Mouse (Mus musculus): ENCODE results near the gene Atp2a3. TPM values are rescaled to one million over a fixed set of nuclear protein-coding genes. Genes with fewer than 3 reads are reported as not detected.

Gene Atp2a3
- polyA plus RNA-seq, 1 experiment from 2014 or later = 2.5 TPM

GRCm38 (mm10) chr11:73024236-73024904 is 63.4 kb downstream of the Atp2a3 start:
- H3K36me3 ChIP-seq = 0 out of 2 replicates have a peak, but pooled peaks cover 11% of the 10 kb centered on the region
- no peak overlapping the region for H3K4me3 ChIP-seq
- peak overlapping the region; percentile 55 for H3K27ac ChIP-seq
- peaks cover 43% of the 10 kb centered on the region for H3K4me1 ChIP-seq
- H3K9me3 ChIP-seq = no peaks in the 10 kb centered on the region
- no peak overlapping the region for H3K9ac ChIP-seq
- ATAC-seq (ENCODE audit: insufficient number of reproducible peaks, low FRiP score, low TSS enrichment, low read depth) = no peak
- 49% methylated on average over 7 of the region's 7 CpGs for WGBS
- H3K27me3 ChIP-seq = peaks cover 20% of the 10 kb centered on the region
- no peak overlapping the region for H3K4me2 ChIP-seq

DNA sequence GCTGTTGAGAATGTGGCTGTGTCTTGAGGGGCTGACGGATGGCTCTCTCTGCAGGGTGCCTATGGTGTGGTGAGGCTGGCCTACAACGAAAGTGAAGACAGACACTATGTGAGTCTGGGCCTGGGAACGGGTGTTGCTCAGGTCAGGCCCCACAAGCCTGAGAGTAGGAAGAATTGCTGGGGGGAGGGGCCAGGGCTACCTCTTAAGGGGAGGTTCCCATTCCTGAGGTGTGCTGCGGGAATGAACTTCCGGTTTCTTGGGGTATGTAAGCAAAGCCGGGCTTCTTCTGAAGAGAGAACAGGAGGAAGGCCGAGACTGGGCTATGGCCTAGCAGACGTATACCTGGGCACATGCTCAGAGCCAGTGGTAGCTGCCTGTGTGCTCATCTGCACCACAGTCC is 66.0 kb downstream of the Atp2a3 start:
- Histone ChIP-seq H3K4me3 (no peak overlapping the region), H3K9ac (no peak overlapping the region), H3K4me2 (no peak overlapping the region), H3K27ac (no peak overlapping the region), H3K36me3 (0 out of 2 replicates have a peak, but pooled peaks cover 11% of the 10 kb centered on the region), H3K27me3 (no peaks in the 10 kb centered on the region), H3K9me3 (no peaks in the 10 kb centered on the region), H3K4me1 (peaks cover 45% of the 10 kb centered on the region)
- 42% methylated on average over 8 of the region's 8 CpGs for WGBS
- no peak for ATAC-seq (ENCODE audit: insufficient number of reproducible peaks, low FRiP score, low TSS enrichment, low read depth)

DNA sequence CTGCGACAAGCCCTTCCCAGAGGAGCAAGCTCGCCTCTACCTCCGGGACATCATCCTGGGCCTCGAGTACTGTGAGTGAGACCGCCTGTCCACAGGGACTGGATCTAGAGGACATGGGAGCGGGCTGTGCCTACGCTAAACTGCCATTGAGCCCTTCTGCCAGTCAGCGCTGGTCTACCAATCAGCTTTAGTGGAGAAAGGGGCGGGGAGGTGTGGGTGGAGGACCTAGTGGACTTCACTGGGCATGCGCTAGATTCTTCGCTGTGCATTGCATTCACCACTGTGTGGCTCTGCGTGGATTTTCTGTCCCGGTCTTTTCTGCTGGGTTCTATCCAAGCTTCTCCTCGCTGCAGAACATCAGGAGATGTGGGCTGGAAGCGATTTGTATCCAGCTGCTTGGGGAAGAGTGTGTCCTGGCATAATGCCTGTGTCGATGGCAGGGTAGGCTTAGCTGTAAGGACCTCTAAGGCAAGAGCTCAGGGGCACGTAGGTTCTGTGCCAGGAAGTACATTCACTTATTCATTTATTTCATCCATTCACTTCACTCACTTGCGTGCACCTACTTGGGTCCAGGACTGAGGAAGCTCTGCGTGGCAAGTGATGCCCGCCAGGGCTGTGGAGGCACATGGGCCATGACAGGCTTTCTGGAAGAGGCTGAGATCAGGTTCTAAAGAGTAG is 70.0 kb downstream of the Atp2a3 start:
- WGBS = 22% methylated on average over 20 of the region's 20 CpGs
- H3K9ac ChIP-seq = 0 out of 2 replicates have a peak overlapping the region, but pooled peaks have one; percentile 31

DNA sequence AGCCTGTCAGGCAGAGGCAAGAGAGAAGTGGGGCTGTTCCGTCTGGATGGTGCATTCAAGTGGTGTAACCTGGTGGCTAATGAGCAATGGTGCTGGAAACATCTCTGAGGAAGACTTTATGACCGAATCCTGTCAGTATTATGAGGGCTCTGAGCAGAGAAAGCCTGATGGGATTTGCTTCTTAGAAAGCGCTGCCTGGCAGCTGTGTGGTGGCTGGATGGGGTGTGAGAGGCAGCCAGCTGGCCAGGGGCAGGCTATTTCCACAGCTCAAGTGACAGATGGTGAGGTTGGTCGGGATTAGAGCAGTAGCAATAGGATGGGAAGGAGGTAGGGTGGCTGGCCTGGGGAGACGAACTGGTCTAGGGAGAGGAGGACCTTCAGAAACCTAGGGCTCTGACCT is 70.6 kb downstream of the Atp2a3 start:
- Histone ChIP-seq H3K36me3 (peaks cover 17% of the 10 kb centered on the region; the same call in 1 of the 2 replicates), H3K4me3 (no peak overlapping the region), H3K27me3 (no peaks in the 10 kb centered on the region), H3K4me2 (peak overlapping the region; percentile 74), H3K27ac (peak overlapping the region; percentile 83), H3K9me3 (no peaks in the 10 kb centered on the region), H3K4me1 (peaks cover 16% of the 10 kb centered on the region), H3K9ac (no peak overlapping the region)
- 48% methylated on average over 5 of the region's 5 CpGs for WGBS
- no peak for ATAC-seq (ENCODE audit: insufficient number of reproducible peaks, low FRiP score, low TSS enrichment, low read depth)

More for the DNA sequence above, 70.0 kb downstream of the Atp2a3 start:
- peaks cover 17% of the 10 kb centered on the region; the same call in 1 of the 2 replicates for H3K36me3 ChIP-seq
- peak overlapping the region; percentile 83 for H3K27ac ChIP-seq
- peak overlapping the region; percentile 74 for H3K4me2 ChIP-seq
- H3K27me3 ChIP-seq = no peaks in the 10 kb centered on the region
- H3K4me1 ChIP-seq = peaks cover 16% of the 10 kb centered on the region
- H3K9me3 ChIP-seq = no peaks in the 10 kb centered on the region
- peak overlapping the region; percentile 40 for H3K4me3 ChIP-seq
- ATAC-seq (ENCODE audit: insufficient number of reproducible peaks, low FRiP score, low TSS enrichment, low read depth) = peak; percentile 81

GRCm38 (mm10) chr11:73036077-73036476 is 75.1 kb downstream of the Atp2a3 start:
- H3K9ac ChIP-seq = no peak overlapping the region
- WGBS = 80% methylated on average over 7 of the region's 7 CpGs
- H3K9me3 ChIP-seq = no peaks in the 10 kb centered on the region
- no peak for ATAC-seq (ENCODE audit: insufficient number of reproducible peaks, low FRiP score, low TSS enrichment, low read depth)
- H3K4me1 ChIP-seq = peaks cover 11% of the 10 kb centered on the region
- peaks cover 19% of the 10 kb centered on the region for H3K36me3 ChIP-seq
- H3K4me2 ChIP-seq = no peak overlapping the region
- no peak overlapping the region for H3K27ac ChIP-seq
- H3K27me3 ChIP-seq = no peaks in the 10 kb centered on the region
- no peak overlapping the region for H3K4me3 ChIP-seq

DNA sequence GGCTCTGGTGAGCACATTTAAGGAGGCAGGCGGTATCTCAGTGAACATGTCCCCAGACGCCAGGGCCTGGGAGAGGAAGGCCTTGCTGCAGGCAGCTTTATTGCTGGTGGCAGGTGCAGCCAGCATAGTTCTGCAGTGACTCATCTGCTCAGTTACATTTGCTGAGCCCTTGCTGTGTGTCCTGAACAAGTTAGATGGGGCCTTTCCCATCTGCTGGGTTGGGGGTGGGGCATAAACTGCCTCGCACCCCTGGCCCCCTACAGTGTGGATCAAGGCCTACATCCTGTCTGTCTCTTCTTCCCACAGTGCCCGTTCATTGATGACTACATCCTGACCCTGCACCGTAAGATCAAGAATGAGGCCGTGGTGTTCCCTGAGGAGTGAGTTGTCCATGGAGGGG is 75.9 kb downstream of the Atp2a3 start:
- ATAC-seq (ENCODE audit: insufficient number of reproducible peaks, low FRiP score, low TSS enrichment, low read depth) = peak; percentile 52; the same call in 1 of the 2 replicates
- 0 out of 2 replicates have a peak, but pooled peaks cover 2% of the 10 kb centered on the region for H3K4me1 ChIP-seq
- no peaks in the 10 kb centered on the region for H3K27me3 ChIP-seq
- peaks cover 19% of the 10 kb centered on the region for H3K36me3 ChIP-seq
- H3K4me2 ChIP-seq = no peak overlapping the region
- no peak overlapping the region for H3K27ac ChIP-seq
- H3K9me3 ChIP-seq = no peaks in the 10 kb centered on the region
- WGBS = 50% methylated on average over 6 of the region's 6 CpGs
- H3K4me3 ChIP-seq = no peak overlapping the region
- no peak overlapping the region; the same call in 1 of the 2 replicates for H3K9ac ChIP-seq

DNA sequence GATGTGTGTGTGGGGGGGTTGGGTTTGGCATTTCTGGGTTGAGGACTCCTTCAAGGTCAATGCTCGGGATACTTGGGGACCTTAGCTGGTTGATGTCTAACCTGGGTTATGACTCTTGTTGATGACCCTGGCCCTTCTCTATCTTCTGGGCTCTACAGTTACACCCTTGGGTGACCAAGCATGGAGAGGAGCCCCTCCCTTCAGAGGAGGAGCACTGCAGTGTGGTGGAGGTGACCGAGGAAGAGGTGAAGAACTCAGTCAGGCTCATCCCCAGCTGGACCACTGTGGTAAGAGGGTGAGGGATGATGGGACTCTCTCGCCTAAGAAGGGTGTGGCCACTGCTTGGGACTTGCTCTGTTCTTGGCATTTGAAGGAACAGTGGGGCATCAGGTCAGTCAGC is 76.7 kb downstream of the Atp2a3 start:
- Histone ChIP-seq H3K4me3 (no peak overlapping the region), H3K9me3 (no peaks in the 10 kb centered on the region), H3K9ac (no peak overlapping the region), H3K4me1 (no peaks in the 10 kb centered on the region), H3K27ac (no peak overlapping the region), H3K4me2 (no peak overlapping the region), H3K27me3 (no peaks in the 10 kb centered on the region), H3K36me3 (peaks cover 19% of the 10 kb centered on the region)
- WGBS = 83% methylated on average over 3 of the region's 3 CpGs
- ATAC-seq (ENCODE audit: insufficient number of reproducible peaks, low FRiP score, low TSS enrichment, low read depth) = no peak

DNA sequence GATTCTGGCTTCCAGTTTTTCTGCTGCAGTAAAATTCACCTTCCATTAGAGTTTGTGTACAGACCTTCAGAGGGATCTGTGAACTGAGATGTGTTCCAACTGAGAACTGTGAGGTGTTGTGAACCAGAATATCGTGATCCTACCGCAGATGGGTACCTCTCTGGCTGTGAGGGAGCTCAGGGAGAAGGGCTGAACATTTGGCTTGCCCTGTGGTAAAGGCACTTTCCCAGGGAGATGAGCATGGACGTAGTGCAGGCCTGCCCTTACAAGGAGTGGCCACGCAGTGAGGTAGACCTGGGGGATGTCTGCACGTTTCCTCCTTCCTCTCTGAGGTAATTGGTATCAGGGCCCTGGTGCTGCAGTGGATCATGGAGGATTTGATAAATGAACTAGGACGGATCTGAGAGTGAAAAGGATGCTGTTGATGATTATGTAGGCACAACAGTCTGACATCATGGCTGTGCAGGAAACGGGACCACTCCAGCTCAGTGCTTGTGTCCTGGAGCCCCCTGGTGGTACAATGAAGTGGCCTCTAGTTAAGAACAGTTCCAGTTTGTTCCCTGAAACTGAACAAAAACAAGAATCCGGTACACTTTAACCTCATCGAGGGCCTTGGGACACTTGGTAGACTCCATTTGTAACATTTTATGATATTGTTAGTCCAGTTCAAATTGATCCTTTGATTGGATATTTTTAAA is 78.3 kb downstream of the Atp2a3 start:
- no peaks in the 10 kb centered on the region for H3K27me3 ChIP-seq
- 59% methylated on average over 9 of the region's 9 CpGs for WGBS
- ATAC-seq (ENCODE audit: insufficient number of reproducible peaks, low FRiP score, low TSS enrichment, low read depth) = no peak

More for the DNA sequence above, 78.3 kb downstream of the Atp2a3 start:
- Histone ChIP-seq H3K27ac (no peak overlapping the region), H3K4me2 (no peak overlapping the region), H3K36me3 (peaks cover 13% of the 10 kb centered on the region), H3K9ac (no peak overlapping the region), H3K4me1 (no peaks in the 10 kb centered on the region), H3K4me3 (no peak overlapping the region), H3K9me3 (no peaks in the 10 kb centered on the region)

Small RNAs within 50 kb of the gene (microRNA-seq; reads per million reads assigned to microRNA genes)
- not detected for gene Gm44467

Other genes starting within 250 kb of the Atp2a3 start
- 7.6 and 8.2 TPM in 2 replicates for gene Cyb5d2, start 165.0 kb upstream of the Atp2a3 start, polyA plus RNA-seq (2015; fragmentation: Nextera tagmentation; extraction: Ambion mirVana)
- 8.6 and 9.2 TPM in 2 replicates for gene Zzef1, start 164.9 kb upstream of the Atp2a3 start, polyA plus RNA-seq (2015; fragmentation: Nextera tagmentation; extraction: Ambion mirVana)
- gene P2rx1, start 37.9 kb downstream of the Atp2a3 start, polyA plus RNA-seq (2015; fragmentation: Nextera tagmentation; extraction: Ambion mirVana) = 3.5 and 4.2 TPM in 2 replicates
- gene Camkk1, start 57.8 kb downstream of the Atp2a3 start, polyA plus RNA-seq (2015; fragmentation: Nextera tagmentation; extraction: Ambion mirVana) = 12.0 and 13.2 TPM in 2 replicates
- gene Ncbp3, start 86.6 kb downstream of the Atp2a3 start, polyA plus RNA-seq (2015; fragmentation: Nextera tagmentation; extraction: Ambion mirVana) = 10.5 and 11.3 TPM in 2 replicates
- gene Itgae, start 129.4 kb downstream of the Atp2a3 start, polyA plus RNA-seq (2015; fragmentation: Nextera tagmentation; extraction: Ambion mirVana) = 0.20 and 0.24 TPM in 2 replicates
- gene Haspin, start 177.1 kb downstream of the Atp2a3 start, polyA plus RNA-seq (2015; fragmentation: Nextera tagmentation; extraction: Ambion mirVana) = 10.8 and 11.0 TPM in 2 replicates
- gene P2rx5, start 199.3 kb downstream of the Atp2a3 start, polyA plus RNA-seq (2015; fragmentation: Nextera tagmentation; extraction: Ambion mirVana) = 1.2 and 2.0 TPM in 2 replicates
- 91.9 and 95.4 TPM in 2 replicates for gene Emc6, start 215.9 kb downstream of the Atp2a3 start, polyA plus RNA-seq (2015; fragmentation: Nextera tagmentation; extraction: Ambion mirVana)
- 217 and 224 TPM in 2 replicates for gene Tax1bp3, start 215.9 kb downstream of the Atp2a3 start, polyA plus RNA-seq (2015; fragmentation: Nextera tagmentation; extraction: Ambion mirVana)
- gene Ctns, start 237.9 kb downstream of the Atp2a3 start, polyA plus RNA-seq (2015; fragmentation: Nextera tagmentation; extraction: Ambion mirVana) = 22.0 and 24.6 TPM in 2 replicates
- 2.8 and 3.0 TPM in 2 replicates for gene Shpk, start 238.3 kb downstream of the Atp2a3 start, polyA plus RNA-seq (2015; fragmentation: Nextera tagmentation; extraction: Ambion mirVana)